Mouse (Mus musculus) cerebellum, postnatal 10 days (tissue): ENCODE results near the gene Gpr89.

ENCODE experiments used
- DNase-seq, 2 experiments: peaks; one replicate each; pipeline ENCODE4 v3.0.0; 2021; ENCODE audit warnings: mixed read lengths in 2 of 2

Gpr89 gene

DNA sequence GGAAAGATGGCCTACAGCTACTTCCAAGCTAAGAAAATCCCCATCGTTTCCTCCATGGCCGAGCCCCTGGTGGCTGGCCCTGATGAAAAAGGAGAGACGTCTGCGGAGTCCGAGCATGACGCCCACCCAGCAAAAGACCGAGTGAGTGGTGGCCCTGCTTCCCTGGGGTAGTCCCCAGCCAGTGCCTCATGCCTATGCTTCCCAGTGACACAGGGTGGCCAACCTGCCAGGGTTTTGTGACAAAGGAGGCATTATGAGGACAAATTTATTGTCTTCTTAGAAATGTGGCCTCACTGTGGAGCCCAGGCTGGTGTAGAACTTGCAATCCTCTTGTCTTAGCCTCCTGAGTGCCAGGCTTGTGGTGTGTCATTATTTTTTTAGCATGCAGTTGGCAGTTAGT is 36.1 kb downstream of the Gpr89 start:
- DNase-seq, result no peak

DNA sequence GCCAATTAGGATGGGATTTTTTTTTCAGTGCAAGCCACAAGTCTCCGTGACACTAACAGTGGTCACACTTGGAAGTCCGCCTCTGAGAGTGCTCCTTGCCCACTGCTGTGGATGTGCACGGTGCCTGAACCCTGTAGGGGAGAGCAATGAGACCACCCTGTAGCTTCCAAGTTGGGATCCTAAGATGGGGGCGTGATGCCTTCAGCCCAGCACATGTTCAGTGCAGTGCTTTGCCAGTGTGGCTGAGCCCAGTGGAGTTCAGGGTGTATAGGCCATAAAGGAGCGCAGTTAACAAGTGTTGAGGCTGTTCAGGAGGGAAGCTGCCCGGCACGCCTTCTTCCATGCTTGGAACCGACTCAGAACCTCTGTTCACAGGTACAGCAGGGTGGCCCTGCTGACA is 36.6 kb downstream of the Gpr89 start:
- DNase-seq, result no peak

- DNase-seq, result no peak
Measured at GRCm38 (mm10) chr3:96867863-96868262, 37.3 kb downstream of the Gpr89 start.

DNA sequence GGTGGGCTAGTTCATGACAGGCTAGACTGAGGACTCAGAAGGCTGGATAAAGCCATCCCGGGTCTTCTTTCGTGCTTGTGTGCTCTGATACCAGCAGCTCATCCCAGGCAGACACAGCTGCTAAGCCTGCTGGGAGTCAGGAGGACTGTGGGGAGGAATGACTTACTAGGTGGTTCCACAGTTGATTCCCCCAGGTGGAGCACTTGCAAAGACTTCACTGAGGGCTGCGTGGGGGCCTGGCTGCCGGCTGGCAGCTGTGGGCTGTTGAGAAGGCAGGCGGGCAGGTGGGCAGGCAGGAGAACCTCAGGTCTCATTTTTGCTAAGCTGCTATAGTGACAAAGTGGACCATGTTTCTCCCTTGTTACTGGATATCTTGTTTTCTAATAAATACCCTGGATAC is 44.6 kb downstream of the Gpr89 start:
- DNase-seq, result no peak

DNA sequence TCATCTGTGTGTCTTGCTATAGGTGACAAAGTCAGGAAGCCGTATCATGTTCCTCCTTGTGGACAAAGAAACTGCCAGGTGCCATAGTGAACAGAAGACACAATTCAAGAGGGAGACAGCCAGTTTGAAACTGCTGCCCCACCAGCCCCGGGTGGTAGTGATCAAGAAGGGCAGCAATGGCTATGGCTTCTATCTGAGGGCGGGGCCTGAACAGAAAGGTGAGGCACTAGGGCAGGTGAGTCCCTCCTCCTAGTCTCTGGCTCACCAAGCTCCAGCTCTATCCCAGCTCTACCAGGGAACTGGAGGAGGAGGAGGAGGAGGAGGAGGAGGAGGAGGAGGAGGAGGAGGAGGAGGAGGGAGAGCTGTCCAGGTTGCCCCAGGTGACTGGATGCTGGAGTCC is 49.3 kb downstream of the Gpr89 start:
- DNase-seq, result no peak

DNA sequence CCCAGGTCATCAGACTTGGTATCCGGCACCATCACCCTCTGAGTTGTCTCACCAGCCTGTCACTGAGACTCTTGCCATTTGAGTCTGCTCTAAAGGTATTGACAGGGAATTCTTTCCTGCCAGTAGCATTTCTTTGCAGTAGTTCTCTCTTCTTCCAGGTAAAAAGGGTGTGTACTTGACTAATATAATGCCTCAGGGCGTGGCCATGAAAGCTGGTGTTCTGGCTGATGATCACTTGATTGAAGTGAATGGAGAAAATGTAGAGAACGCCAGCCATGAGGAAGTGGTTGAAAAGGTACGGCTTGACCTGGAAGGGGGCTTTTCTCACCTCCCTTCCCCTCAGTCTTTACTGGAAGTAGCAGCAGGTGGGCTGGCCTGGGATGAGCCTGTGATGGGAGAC is 50.8 kb downstream of the Gpr89 start:
- DNase-seq, result no peak

- DNase-seq, result no peak
Measured at GRCm38 (mm10) chr3:96852561-96852960, 52.6 kb downstream of the Gpr89 start.

DNA sequence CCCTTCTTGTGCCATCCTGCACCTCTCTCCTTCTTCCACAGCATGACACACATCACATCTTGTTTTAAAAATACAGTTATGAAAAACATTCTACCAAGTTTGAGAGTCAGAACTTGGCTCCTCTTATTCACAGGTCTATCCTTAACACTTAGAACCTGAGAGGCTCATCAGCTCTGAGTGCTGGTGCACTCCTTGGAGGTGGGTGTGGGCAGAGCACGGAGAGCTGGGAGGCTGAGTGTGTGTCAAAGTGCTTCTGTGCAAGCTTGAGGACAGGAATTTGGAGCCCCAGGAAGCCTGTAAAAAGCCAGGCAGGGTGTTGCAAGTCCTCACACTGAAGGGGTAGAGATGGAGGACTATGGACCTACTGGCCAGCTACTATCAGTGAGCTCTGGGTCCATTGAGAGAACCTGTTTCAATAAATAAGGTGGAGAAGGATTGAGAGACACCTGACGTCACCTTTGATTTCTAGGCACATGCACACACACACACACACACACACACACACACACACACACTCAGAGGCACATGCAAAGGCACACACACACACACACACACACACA is 55.9 kb downstream of the Gpr89 start:
- DNase-seq, result no peak

GRCm38 (mm10) chr3:96848470-96848869 is 56.7 kb downstream of the Gpr89 start:
- DNase-seq, result no peak

DNA sequence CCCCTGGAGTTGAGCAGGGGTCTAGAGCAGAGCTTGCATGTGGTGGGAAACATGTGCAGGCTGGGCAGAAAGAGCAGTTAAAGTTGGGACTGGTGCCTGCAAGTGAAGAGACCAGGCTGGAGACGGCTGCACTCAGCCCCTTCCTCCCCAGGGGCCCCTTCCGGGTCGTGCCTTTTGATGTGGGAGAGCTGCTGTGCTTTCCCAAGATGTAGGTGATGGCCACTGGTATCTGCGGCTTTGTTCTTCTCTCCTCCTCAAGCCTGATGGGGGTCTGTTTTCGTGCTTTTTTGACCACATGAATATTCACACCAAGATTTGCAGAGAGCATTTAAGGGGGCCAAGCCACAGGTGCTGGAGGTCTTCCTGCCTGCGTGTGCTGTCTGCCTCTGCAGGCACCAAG is 57.5 kb downstream of the Gpr89 start:
- no peak for DNase-seq

DNA sequence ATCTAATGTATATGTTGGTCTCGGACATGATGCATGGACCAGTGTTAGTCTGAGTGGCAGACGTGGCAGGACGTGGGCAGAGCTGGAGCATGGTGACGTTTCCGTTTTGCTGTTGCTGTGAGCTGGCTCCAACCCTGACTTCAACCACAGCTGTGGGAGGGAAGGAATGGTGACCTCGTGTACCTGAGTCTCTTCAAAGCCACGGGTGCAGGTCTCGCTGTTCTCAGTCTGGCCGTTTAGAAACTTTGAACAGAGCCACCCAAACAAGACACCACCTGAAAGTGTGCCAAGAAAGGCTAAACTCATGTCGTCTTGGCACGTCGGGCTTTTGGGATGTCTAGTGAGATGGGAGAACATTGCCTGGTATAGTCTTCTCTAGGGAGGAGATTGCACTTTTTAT is 58.2 kb downstream of the Gpr89 start:
- no peak for DNase-seq

DNA sequence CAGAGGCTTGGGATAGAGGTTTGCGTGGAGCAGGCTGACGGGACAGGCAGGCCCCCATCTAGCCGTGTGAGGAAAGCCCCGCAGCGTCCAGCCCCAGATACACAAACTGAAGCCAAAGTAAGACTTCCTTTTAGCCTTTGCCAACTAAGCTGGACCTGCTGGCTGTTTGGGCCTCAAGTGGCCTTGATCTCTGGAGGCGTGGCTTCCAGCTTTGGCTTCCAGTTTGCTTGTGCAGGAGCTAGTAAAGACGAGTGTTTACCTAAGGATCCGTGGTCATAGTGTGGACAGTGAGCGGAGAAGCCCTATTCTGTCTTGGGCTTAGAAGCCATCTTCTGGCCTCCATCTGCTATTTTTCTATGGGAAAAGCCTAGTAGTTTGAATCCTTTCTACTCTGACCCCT is 59.3 kb downstream of the Gpr89 start:
- no peak for DNase-seq

- DNase-seq, result no peak
Measured at GRCm38 (mm10) chr3:96845191-96845590, 60.0 kb downstream of the Gpr89 start.

GRCm38 (mm10) chr3:96838996-96839645 is 66.0 kb downstream of the Gpr89 start:
- DNase-seq, result no peak

GRCm38 (mm10) chr3:96836414-96836813 is 68.7 kb downstream of the Gpr89 start:
- DNase-seq, result no peak

DNA sequence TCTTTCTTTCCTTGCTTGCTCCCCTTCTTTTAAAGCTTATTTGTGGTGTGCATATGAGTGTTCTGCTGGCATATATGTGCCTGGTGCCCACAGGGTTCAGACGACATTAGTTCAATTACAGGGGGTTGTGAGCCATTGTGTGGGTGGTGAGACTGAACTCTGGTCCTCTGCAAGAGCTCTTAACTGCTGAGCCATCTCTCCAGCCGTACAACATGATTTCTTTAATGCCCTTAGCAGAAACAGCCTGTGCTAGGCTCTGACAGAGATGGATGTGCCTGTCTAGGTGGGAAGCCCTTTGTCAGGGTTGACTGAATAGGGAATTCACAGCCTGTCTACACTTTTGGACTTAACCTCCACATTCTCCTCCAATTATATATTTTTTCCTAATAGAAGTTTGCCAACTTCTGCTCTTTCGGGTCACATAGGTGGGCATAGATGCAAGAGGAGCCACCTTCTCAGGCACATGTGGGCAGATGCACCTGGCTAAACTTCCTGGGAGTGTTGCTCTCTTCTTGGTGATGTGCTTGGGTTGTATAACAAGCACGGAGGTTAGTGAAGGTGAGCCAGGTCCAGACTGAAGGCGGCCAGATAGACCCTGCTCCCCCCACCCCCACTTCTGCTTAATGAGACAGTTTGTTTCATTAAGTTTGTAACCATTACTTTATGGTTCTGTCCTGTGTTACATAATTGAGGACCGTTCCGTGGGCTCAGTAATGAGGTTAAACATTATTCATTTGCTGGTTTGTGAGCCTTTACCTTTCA is 70.4 kb downstream of the Gpr89 start:
- no peak for DNase-seq

DNA sequence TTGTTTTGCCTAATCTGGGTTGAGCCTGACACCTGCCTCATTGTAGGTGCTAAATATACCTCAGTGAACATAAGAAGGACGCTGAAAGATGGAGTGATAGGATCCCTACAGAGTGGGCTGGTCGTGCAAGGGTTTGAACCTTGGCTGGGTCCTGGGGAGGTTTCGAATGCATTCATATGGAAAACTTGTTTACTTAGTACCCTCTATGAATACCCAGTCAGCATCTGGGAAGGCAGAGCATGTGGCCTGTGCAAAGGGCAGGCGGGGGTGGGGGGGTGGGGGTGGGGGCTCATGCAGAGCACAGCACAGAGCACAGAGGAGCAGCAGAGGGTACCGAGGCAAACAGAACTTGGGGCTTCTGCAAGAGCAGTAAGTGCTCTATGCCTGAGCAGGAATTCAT is 72.2 kb downstream of the Gpr89 start:
- DNase-seq, result no peak

DNA sequence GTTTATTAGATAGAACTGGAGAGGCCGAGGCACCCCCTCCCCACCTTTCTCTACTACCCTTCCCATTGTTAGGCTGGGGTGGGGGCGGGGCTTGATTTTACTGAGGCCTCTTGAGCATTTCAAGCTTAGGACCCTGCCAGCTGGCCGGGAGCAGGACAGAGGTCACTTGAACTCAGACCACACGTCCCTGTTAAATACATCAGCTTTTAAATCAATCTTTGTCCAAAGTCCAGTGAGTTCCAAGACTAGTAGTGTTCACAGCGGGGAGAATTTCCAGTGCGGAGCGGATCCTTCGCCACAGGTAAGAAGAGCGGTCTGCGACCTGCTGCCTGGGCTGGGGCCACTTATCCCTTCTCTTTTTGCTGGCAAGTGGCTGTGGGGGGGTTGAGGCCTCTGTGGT is 75.3 kb downstream of the Gpr89 start:
- no peak for DNase-seq

DNA sequence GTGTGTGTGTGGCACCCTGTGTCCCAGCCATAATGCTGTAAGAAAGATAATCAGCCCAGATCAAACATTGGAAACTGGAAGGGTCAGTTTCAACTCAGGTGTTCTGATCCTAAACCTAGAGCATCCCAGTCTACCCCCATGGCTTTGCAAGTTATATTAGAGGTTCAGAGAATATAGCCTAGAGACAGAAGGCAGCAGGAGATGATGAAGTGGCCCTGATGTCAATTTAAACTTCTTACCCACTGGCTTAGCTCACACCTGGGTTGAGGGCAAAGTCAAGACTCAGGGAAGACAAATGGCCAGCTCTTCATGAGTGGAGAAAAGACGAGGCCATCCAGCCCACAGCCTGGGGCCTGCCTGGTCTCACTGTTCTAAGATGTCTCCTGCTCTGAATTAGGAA is 76.2 kb downstream of the Gpr89 start, which contains the start of the genes Pdzk1 and Cd160:
Pdzk1 (plus strand) TSS at position 301 of the 400 bp plus-strand sequence.
Cd160 (minus strand) TSS at position 368 of the 400 bp plus-strand sequence.
- DNase-seq, result no peak

DNA sequence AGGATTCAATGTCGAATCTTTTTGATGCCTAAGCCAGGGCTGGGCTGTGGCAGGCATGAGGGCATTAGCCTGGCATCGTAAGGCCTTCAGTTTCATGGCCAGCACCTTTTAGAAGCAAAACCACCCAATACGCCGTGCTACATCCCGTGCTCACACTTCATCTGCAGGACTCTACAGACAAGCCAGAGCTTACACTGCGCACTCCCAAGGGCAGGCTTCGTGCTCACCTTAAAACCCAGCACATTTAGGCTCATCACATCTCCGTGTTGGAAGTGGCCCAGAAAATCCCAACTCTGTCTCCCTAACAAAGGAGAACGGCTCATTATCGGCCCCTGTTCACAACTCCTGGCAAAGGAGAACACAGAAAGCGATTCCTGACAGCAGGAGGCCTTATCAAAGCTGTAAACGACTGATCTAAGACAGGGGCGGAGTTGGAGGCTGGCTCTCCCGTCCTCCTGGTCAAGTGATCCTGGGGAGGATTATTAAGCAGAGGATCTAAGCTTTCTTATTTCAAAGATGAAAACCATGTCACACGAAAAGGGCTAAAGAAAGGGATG is 76.8 kb downstream of the Gpr89 start:
- no peak for DNase-seq

- no peak for DNase-seq
Measured at GRCm38 (mm10) chr3:96825261-96825660, 79.9 kb downstream of the Gpr89 start.

- DNase-seq, result no peak
Measured at GRCm38 (mm10) chr3:96824614-96825013, 80.5 kb downstream of the Gpr89 start.

GRCm38 (mm10) chr3:96823701-96824100 is 81.4 kb downstream of the Gpr89 start:
- DNase-seq, result no peak

- DNase-seq, result no peak
Measured at GRCm38 (mm10) chr3:96821581-96821980, 83.6 kb downstream of the Gpr89 start.
